Mouse (Mus musculus) thymus, postnatal 25 days (tissue): ENCODE results near the gene H1foo.

Source experiments
- DNase-seq: peaks from one replicate; pipeline ENCODE4 v3.0.0; 2022

The H1foo gene

GRCm38 (mm10) chr6:115930018-115930417, 14.7 kb upstream of the H1foo start:
- DNase-seq = no peak

- DNase-seq = no peak
Measured at GRCm38 (mm10) chr6:115931639-115932038, 13.1 kb upstream of the H1foo start, which contains the start of gene Rho. Rho (plus strand) TSS chr6:115931748.

- DNase-seq = no peak
Measured at GRCm38 (mm10) chr6:115932391-115932790, 12.3 kb upstream of the H1foo start.

GRCm38 (mm10) chr6:115935544-115935943, 9.2 kb upstream of the H1foo start:
- DNase-seq = no peak

GRCm38 (mm10) chr6:115938011-115938410, 6.7 kb upstream of the H1foo start:
- DNase-seq = no peak

- DNase-seq = no peak
Measured at GRCm38 (mm10) chr6:115938798-115939197, 5.9 kb upstream of the H1foo start.

- no peak for DNase-seq
Measured at GRCm38 (mm10) chr6:115940603-115941002, 4.1 kb upstream of the H1foo start.

GRCm38 (mm10) chr6:115941128-115941527, 3.6 kb upstream of the H1foo start:
- peak; percentile 36 for DNase-seq

- no peak for DNase-seq
Measured at GRCm38 (mm10) chr6:115943498-115944427, 975 bp upstream of the H1foo start.

GRCm38 (mm10) chr6:115945633-115946032, 895 bp downstream of the H1foo start:
- no peak for DNase-seq

GRCm38 (mm10) chr6:115946389-115946788, 1.7 kb downstream of the H1foo start:
- no peak for DNase-seq

- DNase-seq = no peak
Measured at GRCm38 (mm10) chr6:115954506-115955074, 9.9 kb downstream of the H1foo start.

GRCm38 (mm10) chr6:115955169-115955568, 10.4 kb downstream of the H1foo start:
- DNase-seq = no peak

- DNase-seq = no peak
Measured at GRCm38 (mm10) chr6:115955664-115956063, 10.9 kb downstream of the H1foo start.

GRCm38 (mm10) chr6:115956418-115956921, 11.7 kb downstream of the H1foo start:
- DNase-seq = no peak

- DNase-seq = no peak
Measured at GRCm38 (mm10) chr6:115956922-115957601, 12.3 kb downstream of the H1foo start.

GRCm38 (mm10) chr6:115957681-115958080, 12.9 kb downstream of the H1foo start:
- no peak for DNase-seq

- DNase-seq = no peak
Measured at GRCm38 (mm10) chr6:115958445-115958844, 13.7 kb downstream of the H1foo start.

GRCm38 (mm10) chr6:115959151-115959691, 14.5 kb downstream of the H1foo start:
- DNase-seq = no peak

- no peak for DNase-seq
Measured at GRCm38 (mm10) chr6:115960322-115960721, 15.6 kb downstream of the H1foo start.

- no peak for DNase-seq
Measured at GRCm38 (mm10) chr6:115961743-115962142, 17.0 kb downstream of the H1foo start.

- no peak for DNase-seq
Measured at GRCm38 (mm10) chr6:115962439-115963085, 17.8 kb downstream of the H1foo start.

- no peak for DNase-seq
Measured at GRCm38 (mm10) chr6:115963656-115964055, 18.9 kb downstream of the H1foo start.
